Comparison of ENCODE assay signal across 21 mouse cellular contexts in the genomic region with DNA sequence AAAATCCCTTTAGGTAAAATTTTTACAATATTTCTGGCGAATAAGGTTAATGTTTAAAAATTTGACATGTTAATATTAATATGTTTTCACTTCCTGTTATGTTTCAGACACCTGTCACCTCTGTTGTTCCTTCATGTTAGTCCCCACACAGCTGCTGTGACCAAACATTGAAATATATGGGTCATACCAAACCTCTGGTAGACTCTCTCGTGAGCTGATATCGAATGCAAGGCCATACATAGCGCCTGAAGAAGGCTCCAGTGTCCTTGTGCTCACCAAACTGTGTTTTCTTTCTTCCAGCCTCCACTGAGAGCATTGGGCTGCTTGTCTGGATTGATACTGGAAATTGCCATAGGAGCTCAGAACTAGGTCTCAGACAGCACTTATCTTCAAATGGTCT.
"Had no signal": no experiment of that assay in that cellular context is flagged by ENCODE, and none has a peak within 500 bp of the region (broad histone marks: within the 10 kb centered on the region; RNA-seq: fewer than 3 reads in every experiment).

No protein-coding gene starts in this region.

- H3K9ac ChIP-seq: liver, embryonic 15.5 days; liver, postnatal 0 days; lung, embryonic 15.5 days; midbrain, embryonic 13.5 days; midbrain, embryonic 15.5 days; neural tube, embryonic 12.5 days; stomach, embryonic 15.5 days had no signal

- H3K27me3 ChIP-seq: liver, embryonic 15.5 days; lung, embryonic 15.5 days; megakaryocyte, embryonic 14.5 days; midbrain, embryonic 13.5 days; midbrain, embryonic 15.5 days; neural tube, embryonic 12.5 days; stomach, embryonic 15.5 days had no signal

- H3K9me3 ChIP-seq: liver, embryonic 15.5 days; lung, embryonic 15.5 days; megakaryocyte, embryonic 14.5 days; midbrain, embryonic 13.5 days; midbrain, embryonic 15.5 days; neural tube, embryonic 12.5 days; stomach, embryonic 15.5 days had no signal

- DNase-seq: liver, postnatal 0 days; lung, adult 2 months; lung, postnatal 14 days; lung, postnatal 36 days; retina, postnatal 1 day; right cerebral cortex, adult 18-20 months; right cerebral cortex, postnatal 25 days; right cerebral cortex, postnatal 4 days; spleen, adult 18-20 months; thymus, postnatal 25 days had no signal

- H3K36me3 ChIP-seq: liver, embryonic 15.5 days; lung, embryonic 15.5 days; midbrain, embryonic 13.5 days; midbrain, embryonic 15.5 days; neural tube, embryonic 12.5 days; stomach, embryonic 15.5 days had no signal

- H3K4me3 ChIP-seq: liver, embryonic 15.5 days; lung, embryonic 15.5 days; megakaryocyte, embryonic 14.5 days; midbrain, embryonic 13.5 days; midbrain, embryonic 15.5 days; neural tube, embryonic 12.5 days; stomach, embryonic 15.5 days had no signal

- H3K4me2 ChIP-seq: liver, embryonic 15.5 days; lung, embryonic 15.5 days; midbrain, embryonic 11.5 days; midbrain, embryonic 13.5 days; midbrain, embryonic 15.5 days; neural tube, embryonic 12.5 days; stomach, embryonic 15.5 days had no signal

- ATAC-seq: liver, postnatal 0 days; lung, postnatal 0 days; midbrain, embryonic 13.5 days; midbrain, embryonic 15.5 days had no signal

- H3K4me1 ChIP-seq: liver, embryonic 15.5 days; lung, embryonic 15.5 days; megakaryocyte, embryonic 14.5 days; midbrain, embryonic 15.5 days; neural tube, embryonic 12.5 days; stomach, embryonic 15.5 days had no signal

- H3K27ac ChIP-seq: liver, embryonic 15.5 days; lung, embryonic 15.5 days; macrophage; midbrain, embryonic 13.5 days; midbrain, embryonic 15.5 days; neural tube, embryonic 12.5 days; stomach, embryonic 15.5 days; stomach, postnatal 0 days had no signal
